ENCODE assay signal across 8 mouse cellular contexts in genomic region chr19:38396633-38396970, GRCm38 (mm10). TPM values are rescaled to one million over a fixed set of nuclear protein-coding genes. Genes with fewer than 3 reads are reported as not detected.
DNase-seq lines count a peak whose midpoint lies in the region; ATAC-seq and TF ChIP-seq lines count a peak whose summit lies in the region.

No protein-coding gene starts in this region.

- no peak for TF ChIP-seq EP300 in heart, adult 2 months (IDR thresholded peaks at IDR 0.05; ENCODE audit: insufficient read depth, low read depth, low read length)

- H3K27me3 ChIP-seq in heart, adult 2 months (ENCODE audit: control insufficient read depth, insufficient read depth, low read length), result no peaks in the 10 kb centered on the region
- H3K27me3 ChIP-seq in E14TG2a.4 (ENCODE audit: insufficient read depth, low read length), result no peaks in the 10 kb centered on the region
- H3K27me3 ChIP-seq in forebrain, embryonic 13.5 days, result no peaks in the 10 kb centered on the region
- no peaks in the 10 kb centered on the region for H3K27me3 ChIP-seq in liver, embryonic 15.5 days

- peak overlapping the region; percentile 56; the same call in 1 of the 2 replicates for H3K4me3 ChIP-seq in heart, adult 2 months
- H3K4me3 ChIP-seq in E14TG2a.4 (replicated peaks; ENCODE audit: low read length), result peak overlapping the region; percentile 85
- H3K4me3 ChIP-seq in forebrain, embryonic 13.5 days, result peak overlapping the region; percentile 71
- H3K4me3 ChIP-seq in liver, embryonic 15.5 days (replicated peaks), result peak overlapping the region; percentile 79

- WGBS in heart, adult 2 months, result 65% methylated on average over 8 of the region's 8 CpGs
- WGBS in forebrain, embryonic 13.5 days, result 16% methylated on average over 8 of the region's 8 CpGs
- 34% methylated on average over 8 of the region's 8 CpGs for WGBS in liver, embryonic 15.5 days (ENCODE audit: insufficient replicate concordance)

- H3K9ac ChIP-seq in heart, adult 2 months (ENCODE audit: low read depth, low read length), result no peak overlapping the region
- peak overlapping the region; percentile 80 for H3K9ac ChIP-seq in forebrain, embryonic 13.5 days
- H3K9ac ChIP-seq in liver, embryonic 15.5 days, result peak overlapping the region; percentile 76

- no peak for ATAC-seq in forebrain, embryonic 13.5 days
- no peak for ATAC-seq in liver, embryonic 15.5 days (ENCODE audit: insufficient read depth)

- no peak for TF ChIP-seq POLR2A in heart, adult 2 months (IDR thresholded peaks at IDR 0.05; ENCODE audit: insufficient read depth, low read depth, low read length)

- DNase-seq in heart, adult 2 months, result no peak
- DNase-seq in heart, postnatal 25 days (ENCODE audit: low spot score), result no peak
- no peak for DNase-seq in right cerebral cortex, postnatal 4 days
- DNase-seq in spleen, postnatal 10 days (ENCODE audit: low spot score in 2 of 2), result no peak
- no peak for DNase-seq in kidney, postnatal 4 days

- peak overlapping the region; percentile 72 for H3K4me2 ChIP-seq in forebrain, embryonic 13.5 days
- H3K4me2 ChIP-seq in liver, embryonic 15.5 days, result peak overlapping the region; percentile 93

- H3K79me2 ChIP-seq in heart, adult 2 months (replicated peaks; ENCODE audit: control insufficient read depth, insufficient read depth, low read length), result no peaks in the 10 kb centered on the region

- TF ChIP-seq CTCF in heart, adult 2 months (IDR thresholded peaks at IDR 0.05), result no peak
- TF ChIP-seq CTCF in E14TG2a.4 (conservative IDR thresholded peaks at IDR 0.05; ENCODE audit: low read length), result no peak

- intact Hi-C loops in heart, adult 2 months (cut with DNase I), result no loop called here
- intact Hi-C loops in heart, postnatal 25 days (cut with DNase I), result no loop called here

- no peaks in the 10 kb centered on the region for H3K36me3 ChIP-seq in heart, adult 2 months (ENCODE audit: control insufficient read depth, insufficient read depth, low read length)
- H3K36me3 ChIP-seq in E14TG2a.4 (ENCODE audit: insufficient read depth, low read length), result peaks cover 26% of the 10 kb centered on the region
- H3K36me3 ChIP-seq in forebrain, embryonic 13.5 days (ENCODE audit: poor library complexity, severe bottlenecking), result peaks cover 3% of the 10 kb centered on the region; the same call in 1 of the 2 replicates
- no peaks in the 10 kb centered on the region for H3K36me3 ChIP-seq in liver, embryonic 15.5 days (replicated peaks)

- no peaks in the 10 kb centered on the region for H3K4me1 ChIP-seq in heart, adult 2 months (ENCODE audit: control insufficient read depth, insufficient read depth, low read length)
- H3K4me1 ChIP-seq in E14TG2a.4 (replicated peaks; ENCODE audit: low read depth, low read length), result peaks cover 44% of the 10 kb centered on the region
- H3K4me1 ChIP-seq in forebrain, embryonic 13.5 days, result no peaks in the 10 kb centered on the region
- H3K4me1 ChIP-seq in liver, embryonic 15.5 days (replicated peaks), result peaks cover 57% of the 10 kb centered on the region

- no peaks in the 10 kb centered on the region for H3K9me3 ChIP-seq in E14TG2a.4 (ENCODE audit: low read length)
- no peaks in the 10 kb centered on the region for H3K9me3 ChIP-seq in forebrain, embryonic 13.5 days (replicated peaks)
- H3K9me3 ChIP-seq in liver, embryonic 15.5 days (replicated peaks), result no peaks in the 10 kb centered on the region

- H3K27ac ChIP-seq in heart, adult 2 months, result no peak overlapping the region
- no peak overlapping the region for H3K27ac ChIP-seq in forebrain, embryonic 13.5 days
- peak overlapping the region; percentile 61; the same call in 1 of the 2 replicates for H3K27ac ChIP-seq in liver, embryonic 15.5 days (replicated peaks)

RNA-seq across cellular contexts. Expression of gene Slc35g1, which starts 0.8 kb away (rescaled TPM):
- total RNA-seq in heart, adult 2 months (2021), result 1 to 10 TPM; 2.0 to 2.2 TPM
- 0.92 and 1.4 TPM in 2 replicates for polyA plus RNA-seq in heart, adult 2 months (2012; rRNA removed)
- 1 to 10 TPM; 1.7 to 1.8 TPM for total RNA-seq in heart, postnatal 25 days (2021)
- 2.3 TPM in 2 replicates for polyA plus RNA-seq in forebrain, embryonic 13.5 days (2015; fragmentation: Nextera tagmentation; extraction: Ambion mirVana)
- polyA plus RNA-seq in liver, embryonic 15.5 days (2015; fragmentation: Nextera tagmentation; extraction: Ambion mirVana), result 3.9 and 4.2 TPM in 2 replicates
